Mouse (Mus musculus): ENCODE results near the gene Fam129c.

Gene Fam129c

GRCm38 (mm10) chr8:71574426-71574825 is 23.0 kb upstream of the Fam129c start:
- no peak for DNase-seq (ENCODE audit: low spot score in 2 of 2)

- no peak for DNase-seq (ENCODE audit: low spot score in 2 of 2)
Observed at GRCm38 (mm10) chr8:71575020-71575419, 22.4 kb upstream of the Fam129c start.

- DNase-seq (ENCODE audit: low spot score in 2 of 2), result no peak
Observed at GRCm38 (mm10) chr8:71577856-71578387, 19.5 kb upstream of the Fam129c start.

- no peak for DNase-seq (ENCODE audit: low spot score in 2 of 2)
Observed at GRCm38 (mm10) chr8:71579009-71579408, 18.4 kb upstream of the Fam129c start.

- DNase-seq (ENCODE audit: low spot score in 2 of 2), result no peak
Observed at GRCm38 (mm10) chr8:71579476-71579875, 18.0 kb upstream of the Fam129c start.

GRCm38 (mm10) chr8:71580201-71580600 is 17.2 kb upstream of the Fam129c start:
- no peak for DNase-seq (ENCODE audit: low spot score in 2 of 2)

- DNase-seq (ENCODE audit: low spot score in 2 of 2), result peak in 1 of 2 experiments; percentile 59
Observed at GRCm38 (mm10) chr8:71586891-71587290, 10.6 kb upstream of the Fam129c start.

GRCm38 (mm10) chr8:71588762-71589161 is 8.7 kb upstream of the Fam129c start:
- DNase-seq (ENCODE audit: low spot score in 2 of 2), result no peak

- no peak for DNase-seq (ENCODE audit: low spot score in 2 of 2)
Observed at GRCm38 (mm10) chr8:71591017-71591416, 6.4 kb upstream of the Fam129c start.

- peak; percentile 92 to 95 for DNase-seq (ENCODE audit: low spot score in 2 of 2)
Observed at GRCm38 (mm10) chr8:71591471-71592373, 5.7 kb upstream of the Fam129c start, which contains the start of gene Pgls. Pgls (plus strand) TSS chr8:71592176.

GRCm38 (mm10) chr8:71592374-71593170 is 4.9 kb upstream of the Fam129c start:
- peak in 1 of 2 experiments; percentile 75 for DNase-seq (ENCODE audit: low spot score in 2 of 2)

GRCm38 (mm10) chr8:71593556-71594323 is 3.7 kb upstream of the Fam129c start:
- DNase-seq (ENCODE audit: low spot score in 2 of 2), result no peak

- no peak for DNase-seq (ENCODE audit: low spot score in 2 of 2)
Observed at GRCm38 (mm10) chr8:71594324-71594722, 3.1 kb upstream of the Fam129c start.

GRCm38 (mm10) chr8:71595862-71596261 is 1.6 kb upstream of the Fam129c start:
- DNase-seq (ENCODE audit: low spot score in 2 of 2), result peak; percentile 89 to 95

GRCm38 (mm10) chr8:71596384-71596783 is 1.1 kb upstream of the Fam129c start:
- no peak for DNase-seq (ENCODE audit: low spot score in 2 of 2)

- DNase-seq (ENCODE audit: low spot score in 2 of 2), result no peak
Observed at GRCm38 (mm10) chr8:71596798-71597197, 650 bp upstream of the Fam129c start.

GRCm38 (mm10) chr8:71598375-71598774 is 927 bp downstream of the Fam129c start:
- no peak for DNase-seq (ENCODE audit: low spot score in 2 of 2)

- DNase-seq (ENCODE audit: low spot score in 2 of 2), result no peak
Observed at GRCm38 (mm10) chr8:71598841-71599240, 1.4 kb downstream of the Fam129c start.

- peak in 1 of 2 experiments; percentile 17 for DNase-seq (ENCODE audit: low spot score in 2 of 2)
Observed at GRCm38 (mm10) chr8:71601939-71602665, 4.7 kb downstream of the Fam129c start.

- no peak for DNase-seq (ENCODE audit: low spot score in 2 of 2)
Observed at GRCm38 (mm10) chr8:71602666-71603334, 5.4 kb downstream of the Fam129c start.

Data from cerebellum, postnatal 4 days (tissue).